Mouse (Mus musculus): ENCODE data around the gene Olfr1176.
A peak's percentile ranks its signal among the peaks of the same experiment; 100 is the strongest.

The Olfr1176 gene

DNA sequence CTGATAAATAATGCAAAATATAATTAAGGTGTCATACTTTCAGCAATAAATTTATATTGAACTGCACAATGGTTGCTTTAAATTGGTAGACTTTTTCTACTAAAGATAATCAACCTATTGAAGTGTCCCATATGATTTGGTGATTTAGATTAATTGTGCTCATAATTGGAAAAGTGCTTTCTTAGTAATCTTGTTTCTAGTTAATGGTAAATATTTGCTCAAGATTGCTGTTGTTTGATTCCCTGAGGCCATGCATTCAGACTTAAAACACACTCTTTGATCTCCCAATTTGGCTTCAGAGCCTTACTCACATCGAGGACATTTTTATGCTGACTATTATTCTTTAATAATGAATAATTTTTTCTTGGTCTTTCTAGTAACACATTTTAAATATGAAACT lies at the start of gene Olfr1176:
Gene Olfr1176 (plus strand): TSS at position 301 of the 400 bp plus-strand sequence.
- no peak for DNase-seq (ENCODE audit: low spot score)

DNA sequence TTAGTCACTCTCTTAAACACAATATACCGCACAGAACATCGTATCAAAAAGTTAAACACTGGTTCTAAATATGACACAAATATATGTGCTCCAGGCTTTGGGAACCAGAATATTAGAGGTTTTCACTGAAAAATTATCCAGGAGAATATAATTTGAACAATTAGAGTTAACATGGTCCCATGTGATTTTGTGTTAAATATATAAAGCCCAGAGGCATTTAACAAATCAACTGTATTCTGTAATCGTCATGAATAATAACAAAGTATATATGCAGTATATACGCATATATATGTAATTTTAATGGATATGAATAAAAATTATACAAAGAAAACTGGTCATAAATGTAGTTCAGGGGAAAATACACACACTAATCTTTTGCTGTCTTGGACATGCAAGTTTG lies 21.5 kb upstream of the Olfr1176 start, which contains the start of gene Olfr1174-ps:
Gene Olfr1174-ps (minus strand): TSS at position 101 of the 400 bp plus-strand sequence.
- DNase-seq (ENCODE audit: low spot score), result no peak

DNA sequence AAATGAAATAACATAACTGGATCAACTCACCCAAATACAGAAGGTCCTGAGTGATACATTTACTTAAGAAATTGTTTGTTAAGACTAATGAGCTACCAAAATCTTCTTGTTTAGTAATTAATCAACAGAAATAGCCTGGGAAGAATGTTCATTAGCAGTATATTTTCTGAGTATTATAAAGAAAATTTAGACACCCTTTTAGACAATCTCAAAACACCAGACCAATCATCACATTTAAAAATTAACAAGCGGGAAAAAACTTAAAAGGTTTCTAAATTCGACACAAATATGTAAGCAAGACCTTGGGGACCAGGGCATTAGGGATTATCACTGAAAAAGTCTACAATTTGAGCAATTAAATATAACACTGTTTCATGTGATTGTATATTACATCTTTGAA lies 9.4 kb upstream of the Olfr1176 start, which contains the start of gene Olfr1175-ps:
Gene Olfr1175-ps (minus strand): TSS at position 101 of the 400 bp plus-strand sequence.
- DNase-seq (ENCODE audit: low spot score), result no peak

DNA sequence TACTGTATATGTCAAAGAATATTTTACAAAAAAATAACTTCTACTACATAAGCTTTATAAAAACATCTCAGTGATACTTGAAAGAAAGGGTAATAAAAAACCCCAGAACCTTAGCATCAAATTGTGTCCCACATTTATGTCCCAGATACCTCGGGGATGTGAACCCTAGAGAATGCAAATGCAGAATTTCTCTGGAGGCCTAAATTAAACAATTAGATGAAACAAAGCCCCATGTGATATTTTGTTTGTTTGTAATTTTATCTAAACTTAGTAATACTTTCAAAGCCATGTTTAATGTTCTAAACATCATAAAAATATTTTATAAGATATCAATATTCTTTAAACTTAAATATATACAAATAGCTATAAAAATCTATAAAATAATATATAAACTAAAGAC lies 9.9 kb downstream of the Olfr1176 start, which contains the start of gene Olfr1177-ps:
Gene Olfr1177-ps (minus strand): TSS at position 101 of the 400 bp plus-strand sequence.
- DNase-seq (ENCODE audit: low spot score), result no peak

DNA sequence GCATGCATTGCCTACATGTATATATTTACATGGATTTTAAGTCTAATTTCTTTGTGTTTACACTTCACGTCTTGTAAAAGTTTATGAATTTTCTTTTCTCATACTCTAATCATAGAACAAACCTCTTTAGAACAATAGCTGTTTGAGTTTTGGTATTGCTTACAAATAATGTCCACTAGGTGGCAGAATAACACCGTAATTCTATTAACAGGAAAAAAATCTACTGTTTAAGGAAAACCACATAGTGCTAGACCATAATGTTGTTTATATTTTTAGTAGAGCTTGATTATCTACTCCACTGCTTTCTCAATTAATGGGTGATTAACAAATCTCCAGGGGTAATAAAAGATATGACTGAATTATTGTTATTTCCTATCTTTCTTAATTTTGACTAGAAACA lies 19.8 kb downstream of the Olfr1176 start:
- peak; percentile 6 for DNase-seq (ENCODE audit: low spot score)

DNA sequence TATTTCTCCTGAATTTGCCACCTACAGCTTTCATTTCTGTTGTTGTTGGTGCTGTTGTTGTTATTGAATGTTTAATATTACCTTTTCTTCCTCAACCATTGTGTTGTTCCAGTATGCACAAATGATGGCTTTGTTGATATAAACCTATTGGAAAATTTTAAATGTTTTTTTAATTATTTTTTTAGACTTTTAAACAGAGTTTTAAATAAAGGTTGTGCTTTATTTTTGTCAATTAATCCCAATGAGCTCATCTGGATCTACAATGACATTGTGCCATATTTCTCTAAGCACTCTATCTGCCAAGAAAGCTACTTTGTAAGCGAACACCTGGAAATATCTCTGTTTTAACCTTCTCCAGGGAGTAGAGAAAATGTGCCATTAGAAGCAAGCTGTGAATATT lies 50.2 kb downstream of the Olfr1176 start, which contains the start of gene Olfr1178:
Gene Olfr1178 (plus strand): TSS at position 301 of the 400 bp plus-strand sequence.
- no peak for DNase-seq (ENCODE audit: low spot score)

Data from c-Kit-positive CD71-positive TER-119-positive erythroid progenitor cells, embryonic 14.5 days (primary cell).